Mouse (Mus musculus) midbrain, postnatal 0 days (tissue): ENCODE data around the gene Rflnb. TPM values are rescaled to one million over a fixed set of nuclear protein-coding genes. Genes with fewer than 3 reads are reported as not detected.
"Not testable (repeated sequence)": the region's sequence is repeated elsewhere in the genome, so short reads cannot be mapped to it uniquely, and the experiment has no call there.

Experiments
- ATAC-seq: fragments of 200-750 bp; cut with Nextera tagmentation; 2 replicates; pipeline ENCODE4 v1.8.0; 2017; ENCODE audit warnings: moderate number of reproducible peaks, mild to moderate bottlenecking, moderate TSS enrichment, moderate library complexity; ENCODE audit not compliant: low FRiP score
- DNase-seq: peaks from one replicate; pipeline ENCODE4 v3.0.0-alpha.2; 2015; ENCODE audit warnings: low spot score
- H3K27ac ChIP-seq: fragments of 300-500 bp; sonication (generic); 2 replicates; pipeline ENCODE4 v1.5.1; 2014; ENCODE audit warnings: low read depth, mild to moderate bottlenecking, low read length, mixed read lengths
- H3K27me3 ChIP-seq: fragments of 300-500 bp; sonication (generic); 2 replicates; pipeline ENCODE4 v1.6.1; 2014; ENCODE audit warnings: low read length, control low read depth, mixed read lengths; ENCODE audit not compliant: insufficient read depth
- H3K36me3 ChIP-seq: fragments of 300-500 bp; sonication (generic); 2 replicates; pipeline ENCODE4 v1.6.1; 2014; ENCODE audit warnings: low read length, control low read depth, mixed read lengths; ENCODE audit not compliant: insufficient read depth
- H3K4me1 ChIP-seq: fragments of 300-500 bp; sonication (generic); 2 replicates; pipeline ENCODE4 v1.6.1; 2014; ENCODE audit warnings: mild to moderate bottlenecking, control low read depth, antibody characterized with exemption, low read length, mixed read lengths; ENCODE audit not compliant: insufficient read depth
- H3K4me2 ChIP-seq: fragments of 300-500 bp; sonication (generic); 2 replicates; pipeline ENCODE4 v1.6.1; 2014; ENCODE audit warnings: low read depth, mild to moderate bottlenecking, low read length, mixed read lengths; ENCODE audit not compliant: poor library complexity, severe bottlenecking
- H3K4me3 ChIP-seq: fragments of 300-500 bp; sonication (generic); 2 replicates; pipeline ENCODE4 v1.5.1; 2014; ENCODE audit warnings: low read depth, mild to moderate bottlenecking, low read length, moderate library complexity
- H3K9ac ChIP-seq: fragments of 300-500 bp; sonication (generic); replicated peaks from 2 replicates; pipeline ENCODE4 v1.6.1; 2014; ENCODE audit warnings: mild to moderate bottlenecking, low read length, moderate library complexity, mixed read lengths; ENCODE audit not compliant: poor library complexity, severe bottlenecking
- H3K9me3 ChIP-seq: fragments of 300-500 bp; sonication (generic); 2 replicates; pipeline ENCODE4 v1.6.1; 2016; ENCODE audit warnings: low read length, control low read depth
- CTCF ChIP-seq: IDR thresholded peaks from 2 replicates; pipeline ENCODE4 v1.5.1; 2016; ENCODE audit warnings: antibody characterized with exemption, mild to moderate bottlenecking
- WGBS: fragments of 180-500 bp; shearing (Covaris S2); extraction: QIAGEN DNeasy Blood & Tissue Kit; methylation state at CpG from one replicate; pipeline ENCODE4 v1.1.7; 2014; 5-methylcytosine and 5-hydroxymethylcytosine counted together
- polyA plus RNA-seq: library from polyadenylated mRNA; unstranded; fragments of >200 nt; fragmentation: Nextera tagmentation; extraction: Ambion mirVana; gene quantifications from 2 replicates; pipeline ENCODE4 v1.2.1, GENCODE M21; 2015
- total RNA-seq: library from RNA; depleted of rRNA; stranded (reverse); fragments of >200 nt; gene quantifications from 2 replicates; pipeline ENCODE4 v1.2.3, GENCODE M21; 2014

Rflnb gene
- total and polyA plus RNA-seq, 2 experiments from 2014 or later, result 16.3 to 16.7 TPM

DNA sequence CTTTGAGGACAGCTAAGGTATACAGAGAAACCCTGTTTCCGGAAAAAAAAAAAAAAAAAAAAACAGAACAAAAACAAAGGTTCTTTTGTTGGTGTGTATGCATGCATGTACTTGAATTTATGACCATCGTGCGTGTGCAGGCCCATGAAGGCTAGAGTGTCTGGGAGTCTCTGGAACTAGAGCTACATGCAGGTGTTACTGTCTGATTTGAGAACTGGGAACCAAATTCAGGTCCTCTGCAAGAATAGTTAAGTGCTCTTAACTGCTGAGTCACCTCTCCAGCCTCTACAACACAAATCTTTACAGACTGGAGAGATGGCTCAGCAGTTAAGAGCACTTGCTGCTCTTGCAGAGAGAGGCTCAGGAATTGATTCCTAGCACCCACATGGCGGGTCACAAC, 11.8 kb downstream of the Rflnb start:
- WGBS, result 86% methylated on average over 4 of the region's 4 CpGs
- H3K4me2 ChIP-seq, result no peak overlapping the region
- H3K9me3 ChIP-seq, result no peaks in the 10 kb centered on the region
- no peak overlapping the region for H3K4me3 ChIP-seq
- H3K9ac ChIP-seq, result no peak overlapping the region
- no peak for DNase-seq
- ATAC-seq, result no peak
- no peaks in the 10 kb centered on the region for H3K4me1 ChIP-seq
- no peak overlapping the region for H3K27ac ChIP-seq
- TF ChIP-seq CTCF, result no peak
- no peaks in the 10 kb centered on the region for H3K27me3 ChIP-seq
- no peaks in the 10 kb centered on the region for H3K36me3 ChIP-seq

DNA sequence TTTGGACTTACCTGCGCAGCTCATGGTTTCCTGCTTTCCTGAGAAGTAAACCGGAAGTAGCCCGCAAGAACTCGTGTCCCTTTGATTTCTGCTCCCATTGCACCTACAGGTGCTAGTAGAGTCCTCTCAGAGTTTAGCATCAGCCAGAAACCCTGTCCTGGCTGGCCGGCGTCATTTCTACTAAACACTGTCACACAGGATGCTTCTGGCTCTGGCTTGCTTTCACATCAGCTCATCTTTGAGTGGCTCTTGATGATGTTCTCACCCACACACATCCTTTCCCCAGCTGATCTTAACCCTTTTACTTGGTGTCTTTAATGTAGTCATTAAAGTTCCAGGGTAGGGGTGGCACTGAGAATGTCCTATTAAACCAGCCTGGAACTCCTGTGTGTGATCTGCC, 12.3 kb downstream of the Rflnb start:
- TF ChIP-seq CTCF, result no peak
- Histone ChIP-seq H3K27me3 (no peaks in the 10 kb centered on the region), H3K27ac (no peak overlapping the region), H3K9ac (no peak overlapping the region), H3K4me2 (no peak overlapping the region), H3K4me1 (no peaks in the 10 kb centered on the region), H3K9me3 (no peaks in the 10 kb centered on the region), H3K36me3 (no peaks in the 10 kb centered on the region), H3K4me3 (no peak overlapping the region)
- DNase-seq, result no peak
- no peak for ATAC-seq
- 93% methylated on average over 6 of the region's 6 CpGs for WGBS

DNA sequence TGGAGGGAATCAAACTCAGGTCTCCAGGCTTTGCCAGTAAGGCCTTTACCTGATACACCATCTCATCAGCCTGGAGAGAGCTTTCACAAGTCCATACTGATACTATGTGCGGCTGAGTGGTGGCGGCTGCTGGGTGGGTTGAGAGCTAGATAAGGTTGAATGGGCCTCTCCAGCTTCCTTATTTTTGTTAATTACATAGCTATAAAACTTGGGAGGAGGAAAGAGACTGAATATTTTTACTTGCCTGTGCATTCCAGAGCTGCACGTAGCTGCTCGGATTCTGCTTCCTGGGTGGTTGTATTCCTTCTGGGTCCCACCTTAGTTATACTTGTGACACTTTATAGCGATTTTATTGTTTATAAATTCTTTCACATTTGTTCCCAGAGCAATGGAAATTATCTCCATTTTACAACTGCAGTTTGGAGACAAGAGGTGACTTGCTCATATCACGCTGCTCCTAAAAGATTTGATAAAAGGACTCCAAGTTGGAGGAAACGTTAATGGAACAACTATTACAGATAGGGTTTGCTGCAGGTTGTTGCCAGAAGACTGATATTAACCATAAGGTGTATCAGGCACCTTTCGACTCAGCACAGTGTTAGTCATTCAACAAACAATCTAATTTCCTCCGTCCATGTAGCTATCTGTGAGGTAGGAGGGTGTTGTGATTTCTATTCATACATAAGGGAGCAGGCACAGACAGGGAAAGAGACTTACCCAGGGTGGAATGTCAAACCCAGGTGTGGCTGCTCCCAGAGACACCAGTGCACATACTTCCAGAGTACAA, 16.6 kb downstream of the Rflnb start:
- ATAC-seq, result no peak
- H3K4me2 ChIP-seq, result no peak overlapping the region
- DNase-seq, result no peak
- no peak overlapping the region for H3K9ac ChIP-seq
- no peak overlapping the region for H3K27ac ChIP-seq
- no peak for TF ChIP-seq CTCF
- no peaks in the 10 kb centered on the region for H3K9me3 ChIP-seq
- no peaks in the 10 kb centered on the region for H3K36me3 ChIP-seq
- no peaks in the 10 kb centered on the region for H3K4me1 ChIP-seq
- no peak overlapping the region for H3K4me3 ChIP-seq
- 90% methylated on average over 9 of the region's 9 CpGs for WGBS
- no peaks in the 10 kb centered on the region for H3K27me3 ChIP-seq

DNA sequence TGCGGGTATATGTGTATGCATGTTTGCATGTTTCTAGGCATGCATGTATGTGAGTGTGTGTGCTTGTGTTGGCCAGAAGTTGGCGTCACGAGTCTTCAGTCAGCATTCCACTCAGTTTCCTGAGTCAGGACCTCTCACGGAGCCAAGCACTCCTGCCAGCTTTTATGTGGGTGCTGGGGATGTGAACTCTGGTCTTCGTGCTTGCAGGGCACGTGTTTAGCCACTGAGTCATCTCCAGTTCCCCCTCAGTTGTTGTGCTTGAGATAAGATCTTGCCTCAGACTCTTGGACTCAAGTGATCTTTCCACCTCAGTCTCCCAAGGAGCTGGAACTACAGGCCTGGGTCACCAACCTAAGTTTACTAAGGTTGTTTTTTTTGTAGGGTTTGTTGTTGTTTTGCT, 18.5 kb downstream of the Rflnb start:
- WGBS, result 90% methylated on average over 6 of the region's 6 CpGs
- no peak overlapping the region for H3K4me3 ChIP-seq
- no peaks in the 10 kb centered on the region for H3K4me1 ChIP-seq
- H3K9ac ChIP-seq, result no peak overlapping the region
- no peaks in the 10 kb centered on the region for H3K36me3 ChIP-seq
- no peaks in the 10 kb centered on the region for H3K27me3 ChIP-seq
- H3K27ac ChIP-seq, result no peak overlapping the region
- no peaks in the 10 kb centered on the region for H3K9me3 ChIP-seq
- ATAC-seq (no peak), DNase-seq (no peak)
- TF ChIP-seq CTCF, result no peak
- H3K4me2 ChIP-seq, result no peak overlapping the region

DNA sequence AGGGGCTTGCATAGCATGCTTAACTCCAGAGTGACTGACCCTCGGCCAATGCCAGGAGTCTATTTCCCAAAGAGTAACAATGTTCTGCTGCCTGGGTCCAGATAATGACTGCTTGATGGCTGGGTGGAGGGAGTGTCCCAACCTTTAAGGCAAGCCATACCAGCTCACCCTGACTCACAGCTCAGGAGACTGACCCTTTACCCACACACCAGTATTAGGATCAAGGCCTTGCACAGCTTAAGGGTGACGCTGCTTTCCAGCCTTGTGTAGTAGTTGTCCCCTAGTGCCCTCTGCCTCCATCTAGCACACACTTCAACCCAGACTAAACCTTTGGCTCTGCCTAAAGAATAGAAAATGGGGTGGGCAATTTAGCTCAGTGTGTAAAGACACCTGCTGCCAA, 19.4 kb downstream of the Rflnb start:
- 90% methylated on average over 2 of the region's 2 CpGs for WGBS
- Histone ChIP-seq H3K4me1 (no peaks in the 10 kb centered on the region), H3K4me2 (no peak overlapping the region), H3K27ac (no peak overlapping the region), H3K36me3 (no peaks in the 10 kb centered on the region), H3K9ac (no peak overlapping the region), H3K27me3 (no peaks in the 10 kb centered on the region), H3K9me3 (no peaks in the 10 kb centered on the region), H3K4me3 (no peak overlapping the region)
- DNase-seq (no peak), ATAC-seq (no peak)
- TF ChIP-seq CTCF, result no peak

DNA sequence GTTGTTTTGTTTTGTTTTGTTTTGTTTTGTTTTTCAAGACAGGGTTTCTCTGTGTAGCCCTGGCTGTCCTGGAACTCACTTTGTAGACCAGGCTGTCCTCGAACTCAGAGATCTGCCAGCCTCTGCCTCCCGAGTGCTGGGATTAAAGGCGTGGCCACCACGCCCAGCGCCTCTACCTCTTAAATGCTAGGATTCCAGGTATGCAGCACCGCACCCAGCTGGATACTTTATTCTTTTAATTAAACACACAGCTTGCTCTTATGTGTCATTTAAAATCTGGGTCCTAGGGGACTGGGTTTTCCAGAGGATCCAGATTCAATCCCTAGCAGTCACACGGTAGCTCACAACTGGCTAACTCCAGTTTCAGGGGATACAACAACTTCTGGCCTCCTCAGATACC, 23.3 kb downstream of the Rflnb start:
- H3K27me3 ChIP-seq, ATAC-seq: not testable (repeated sequence)
- WGBS, result 92% methylated on average over 7 of the region's 7 CpGs

More for the DNA sequence above, 23.3 kb downstream of the Rflnb start:
- not testable (repeated sequence) for H3K36me3 ChIP-seq, H3K9me3 ChIP-seq, H3K9ac ChIP-seq, H3K4me1 ChIP-seq, H3K27ac ChIP-seq, DNase-seq, H3K4me3 ChIP-seq, H3K4me2 ChIP-seq
